34 mouse cellular contexts compared by ENCODE assay signal in the genomic region with DNA sequence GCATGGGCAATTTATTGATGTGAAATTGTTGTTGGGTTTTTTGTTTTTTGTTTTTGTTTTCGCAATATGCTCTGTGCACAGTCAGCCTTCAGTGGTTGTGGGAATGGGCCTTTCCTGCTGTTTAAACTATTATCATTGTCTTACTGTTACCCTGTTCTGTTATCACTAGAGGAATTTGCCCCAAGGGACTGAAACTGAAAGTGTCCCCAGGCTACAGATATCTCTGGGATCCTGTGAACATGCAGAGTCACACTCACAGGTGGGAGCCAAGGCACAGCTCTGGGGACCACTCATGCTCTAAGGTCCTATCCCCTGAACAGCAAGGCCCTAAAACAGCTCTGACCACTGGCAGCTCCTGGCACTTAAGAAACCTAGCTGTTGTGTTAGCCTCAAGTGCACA. TPM values are rescaled to one million over a fixed set of nuclear protein-coding genes. Genes with fewer than 3 reads are reported as not detected.
DNase-seq lines count a peak whose midpoint lies in the region; ATAC-seq and TF ChIP-seq lines count a peak whose summit lies in the region.
"Had no signal": no experiment of that assay in that cellular context is flagged by ENCODE, and none has a peak within 500 bp of the region (broad histone marks: within the 10 kb centered on the region; RNA-seq: fewer than 3 reads in every experiment).

No protein-coding gene starts in this region.

- 91% methylated on average over 1 of the region's 1 CpGs for WGBS in forebrain, embryonic 10.5 days
- 96% methylated on average over 1 of the region's 1 CpGs for WGBS in forebrain, embryonic 11.5 days
- WGBS in liver, adult 2 months, result 22% methylated on average over 1 of the region's 1 CpGs
- WGBS in liver, embryonic 11.5 days, result 88% methylated on average over 1 of the region's 1 CpGs
- WGBS in intestine, embryonic 15.5 days, result 100% methylated on average over 1 of the region's 1 CpGs
- 33% methylated on average over 1 of the region's 1 CpGs for WGBS in small intestine, adult 2 months

- no peak for TF ChIP-seq CTCF in liver, adult 2 months (IDR thresholded peaks at IDR 0.05; ENCODE audit: low read depth, low read length)
- TF ChIP-seq CTCF in small intestine, adult 2 months (IDR thresholded peaks at IDR 0.05; ENCODE audit: extremely low read depth, insufficient read length, insufficient replicate concordance, low read depth, low read length), result no peak

- H3K36me3 ChIP-seq in forebrain, embryonic 10.5 days (replicated peaks), result no peaks in the 10 kb centered on the region
- no peaks in the 10 kb centered on the region for H3K36me3 ChIP-seq in forebrain, embryonic 11.5 days (ENCODE audit: control insufficient read depth, insufficient read depth, low read length)
- peaks cover 20% of the 10 kb centered on the region for H3K36me3 ChIP-seq in liver, adult 2 months (ENCODE audit: control insufficient read depth, insufficient read depth, low read length)
- no peaks in the 10 kb centered on the region for H3K36me3 ChIP-seq in liver, embryonic 11.5 days (ENCODE audit: control insufficient read depth, insufficient read depth, low read length)
- H3K36me3 ChIP-seq in intestine, embryonic 15.5 days, result no peaks in the 10 kb centered on the region
- H3K36me3 ChIP-seq in small intestine, adult 2 months (ENCODE audit: control insufficient read depth, insufficient read depth, low read length), result no peaks in the 10 kb centered on the region
- H3K36me3 ChIP-seq: embryonic facial prominence, embryonic 10.5 days; embryonic facial prominence, embryonic 13.5 days; heart, embryonic 12.5 days; heart, embryonic 15.5 days; hindbrain, embryonic 10.5 days; hindbrain, embryonic 13.5 days had no signal

- DNase-seq in forebrain, embryonic 10.5 days (ENCODE audit: extremely low spot score, low spot score), result peak; percentile 7
- DNase-seq in forebrain, embryonic 11.5 days (ENCODE audit: low spot score), result no peak
- DNase-seq in liver, adult 2 months (ENCODE audit: extremely low read depth, low read depth, low spot score), result peak; percentile 81
- DNase-seq in liver, embryonic 11.5 days (ENCODE audit: low spot score), result no peak
- DNase-seq in urinary bladder, postnatal 25 days (ENCODE audit: low spot score), result no peak
- DNase-seq: adrenal gland, adult 8-10 months; adrenal gland, postnatal 25 days; cerebellum, adult 11-12 months; cerebellum, adult 8-10 months; cerebellum, postnatal 10 days; cerebellum, postnatal 36 days; embryo, embryonic 11 days; forebrain, postnatal 0 days; gastrocnemius, adult 2 months; gastrocnemius, postnatal 14 days; heart, adult 11 months; heart, postnatal 10 days; heart, postnatal 36 days had no signal

- H3K79me2 ChIP-seq in liver, adult 2 months (ENCODE audit: control insufficient read depth, insufficient read depth, low read length), result no peaks in the 10 kb centered on the region

- H3K9me3 ChIP-seq in forebrain, embryonic 10.5 days, result no peaks in the 10 kb centered on the region
- H3K9me3 ChIP-seq in forebrain, embryonic 11.5 days (ENCODE audit: control insufficient read depth, low read length), result no peaks in the 10 kb centered on the region
- no peaks in the 10 kb centered on the region for H3K9me3 ChIP-seq in liver, embryonic 11.5 days (ENCODE audit: control insufficient read depth, low read length)
- H3K9me3 ChIP-seq in intestine, embryonic 15.5 days, result no peaks in the 10 kb centered on the region
- H3K9me3 ChIP-seq: embryonic facial prominence, embryonic 10.5 days; embryonic facial prominence, embryonic 13.5 days; heart, embryonic 12.5 days; heart, embryonic 15.5 days; hindbrain, embryonic 10.5 days; hindbrain, embryonic 13.5 days had no signal

- no peak for TF ChIP-seq POLR2A in liver, adult 2 months (IDR thresholded peaks at IDR 0.05; ENCODE audit: extremely low read depth, insufficient read depth, low read length)
- no peak for TF ChIP-seq POLR2A in small intestine, adult 2 months (IDR thresholded peaks at IDR 0.05; ENCODE audit: low read depth, low read length)

- no peak for ATAC-seq in forebrain, embryonic 11.5 days (replicated peaks; ENCODE audit: low FRiP score)
- ATAC-seq in liver, embryonic 11.5 days (replicated peaks; ENCODE audit: low FRiP score), result no peak
- ATAC-seq in intestine, embryonic 15.5 days, result peak; percentile 77
- ATAC-seq: activated CD4-positive, CD25-positive, alpha-beta regulatory T cell, adult 4 months; forebrain, embryonic 14.5 days; forebrain, postnatal 0 days had no signal

- H3K27me3 ChIP-seq in forebrain, embryonic 10.5 days (ENCODE audit: poor library complexity, severe bottlenecking), result 0 out of 2 replicates have a peak, but pooled peaks cover 5% of the 10 kb centered on the region
- no peaks in the 10 kb centered on the region for H3K27me3 ChIP-seq in forebrain, embryonic 11.5 days (ENCODE audit: control insufficient read depth, insufficient read depth, low read length)
- no peaks in the 10 kb centered on the region for H3K27me3 ChIP-seq in liver, adult 2 months (ENCODE audit: control insufficient read depth, insufficient read depth, low read length)
- no peaks in the 10 kb centered on the region for H3K27me3 ChIP-seq in liver, embryonic 11.5 days (replicated peaks; ENCODE audit: control insufficient read depth, insufficient read depth, low read length)
- H3K27me3 ChIP-seq in intestine, embryonic 15.5 days (replicated peaks), result no peaks in the 10 kb centered on the region
- no peaks in the 10 kb centered on the region for H3K27me3 ChIP-seq in small intestine, adult 2 months (ENCODE audit: control insufficient read depth, insufficient read depth, low read length)
- H3K27me3 ChIP-seq: heart, embryonic 15.5 days; hindbrain, embryonic 13.5 days had no signal

- no peak overlapping the region for H3K4me3 ChIP-seq in forebrain, embryonic 10.5 days
- H3K4me3 ChIP-seq in forebrain, embryonic 11.5 days (ENCODE audit: low read depth, low read length), result no peak overlapping the region
- H3K4me3 ChIP-seq in liver, adult 2 months (ENCODE audit: insufficient read depth, low read depth, low read length), result peak overlapping the region; percentile 30
- H3K4me3 ChIP-seq in liver, embryonic 11.5 days (ENCODE audit: low read depth, low read length), result no peak overlapping the region
- no peak overlapping the region for H3K4me3 ChIP-seq in intestine, embryonic 15.5 days (replicated peaks)
- H3K4me3 ChIP-seq in small intestine, adult 2 months (ENCODE audit: low read depth, low read length), result 0 out of 2 replicates have a peak overlapping the region, but pooled peaks have one; percentile 32
- H3K4me3 ChIP-seq: embryonic facial prominence, embryonic 10.5 days; embryonic facial prominence, embryonic 13.5 days; erythroblast, embryonic 14.5 days; gastrocnemius, adult 2 months; heart, embryonic 12.5 days; heart, embryonic 15.5 days; hindbrain, embryonic 10.5 days; hindbrain, embryonic 13.5 days had no signal

- no peak overlapping the region for H3K4me2 ChIP-seq in forebrain, embryonic 11.5 days (ENCODE audit: low read depth, low read length, severe bottlenecking)
- H3K4me2 ChIP-seq in liver, embryonic 11.5 days, result no peak overlapping the region
- H3K4me2 ChIP-seq in intestine, embryonic 15.5 days (replicated peaks), result no peak overlapping the region
- H3K4me2 ChIP-seq: embryonic facial prominence, embryonic 13.5 days; heart, embryonic 12.5 days; heart, embryonic 15.5 days; hindbrain, embryonic 13.5 days had no signal

- no peak overlapping the region for H3K9ac ChIP-seq in forebrain, embryonic 11.5 days (ENCODE audit: low read length)
- peak overlapping the region; percentile 73 for H3K9ac ChIP-seq in liver, adult 2 months (ENCODE audit: low read depth, low read length)
- H3K9ac ChIP-seq in liver, embryonic 11.5 days (ENCODE audit: low read depth, low read length), result no peak overlapping the region
- H3K9ac ChIP-seq in intestine, embryonic 15.5 days, result no peak overlapping the region
- H3K9ac ChIP-seq: embryonic facial prominence, embryonic 13.5 days; forebrain, postnatal 0 days; heart, embryonic 12.5 days; heart, embryonic 15.5 days; hindbrain, embryonic 13.5 days had no signal

- no peak overlapping the region for H3K27ac ChIP-seq in forebrain, embryonic 10.5 days
- H3K27ac ChIP-seq in forebrain, embryonic 11.5 days (ENCODE audit: low read depth, low read length), result no peak overlapping the region
- peak overlapping the region; percentile 89 for H3K27ac ChIP-seq in liver, adult 2 months (replicated peaks; ENCODE audit: insufficient read depth, low read depth, low read length)
- no peak overlapping the region for H3K27ac ChIP-seq in liver, embryonic 11.5 days (ENCODE audit: low read depth, low read length)
- no peak overlapping the region for H3K27ac ChIP-seq in intestine, embryonic 15.5 days
- H3K27ac ChIP-seq in small intestine, adult 2 months (ENCODE audit: insufficient read depth, low read depth, low read length), result peak overlapping the region; percentile 100
- H3K27ac ChIP-seq: embryonic facial prominence, embryonic 10.5 days; embryonic facial prominence, embryonic 13.5 days; gastrocnemius, adult 2 months; heart, embryonic 15.5 days; hindbrain, embryonic 10.5 days; hindbrain, embryonic 13.5 days had no signal

- H3K4me1 ChIP-seq in forebrain, embryonic 10.5 days, result peaks cover 10% of the 10 kb centered on the region
- no peaks in the 10 kb centered on the region; the same call in 1 of the 2 replicates for H3K4me1 ChIP-seq in forebrain, embryonic 11.5 days (replicated peaks; ENCODE audit: control insufficient read depth, insufficient read depth, low read length)
- H3K4me1 ChIP-seq in liver, adult 2 months (ENCODE audit: control insufficient read depth, insufficient read depth, low read length), result peaks cover 32% of the 10 kb centered on the region
- no peaks in the 10 kb centered on the region for H3K4me1 ChIP-seq in liver, embryonic 11.5 days (replicated peaks; ENCODE audit: control insufficient read depth, insufficient read depth, low read length)
- H3K4me1 ChIP-seq in intestine, embryonic 15.5 days (replicated peaks), result 0 out of 2 replicates have a peak, but pooled peaks cover 3% of the 10 kb centered on the region
- peaks cover 38% of the 10 kb centered on the region; the same call in 1 of the 2 replicates for H3K4me1 ChIP-seq in small intestine, adult 2 months (ENCODE audit: control insufficient read depth, insufficient read depth, insufficient read length, low read length)
- H3K4me1 ChIP-seq: embryonic facial prominence, embryonic 13.5 days; heart, embryonic 12.5 days; heart, embryonic 15.5 days; hindbrain, embryonic 10.5 days had no signal

RNA-seq across cellular contexts. Expression of a gene that starts 3.8 kb away (rescaled TPM):
- polyA plus RNA-seq in forebrain, embryonic 10.5 days (2016; fragmentation: Nextera tagmentation; extraction: Ambion mirVana), result not detected in 2 replicates
- polyA plus RNA-seq in forebrain, embryonic 11.5 days (2014; fragmentation: Nextera tagmentation; extraction: Ambion mirVana), result not detected in 2 replicates
- 5.7 and 11.6 TPM in 2 replicates for total RNA-seq in liver, adult 2 months (2014; rRNA removed)
- 1.3 and 2.0 TPM in 2 replicates for polyA plus RNA-seq in liver, adult 2 months (2012; rRNA removed)
- not detected in 2 replicates for polyA plus RNA-seq in liver, embryonic 11.5 days (2014; fragmentation: Nextera tagmentation; extraction: Ambion mirVana)
- not detected in 2 replicates for polyA plus RNA-seq in intestine, embryonic 15.5 days (2015; fragmentation: Nextera tagmentation; extraction: Ambion mirVana)
- polyA plus RNA-seq in small intestine, adult 2 months (2012; rRNA removed), result not detected in 2 replicates
- total RNA-seq: adrenal gland, postnatal 25 days; ES-E14; forebrain, postnatal 0 days; gastrocnemius, adult 2 months; gastrocnemius, postnatal 14 days; gastrocnemius, postnatal 4 days; heart, postnatal 10 days; heart, postnatal 36 days had no signal
- polyA plus RNA-seq: activated CD4-positive, CD25-positive, alpha-beta regulatory T cell, adult 4 months; cortical plate, adult 2 months; embryonic facial prominence, embryonic 10.5 days; embryonic facial prominence, embryonic 13.5 days; erythroblast, embryonic 14.5 days; frontal cortex, adult 2 months; heart, embryonic 12.5 days; heart, embryonic 15.5 days; hindbrain, embryonic 10.5 days had no signal

RNA-seq across cellular contexts. Expression of a gene that starts 7.9 kb away (rescaled TPM):
- not detected in 2 replicates for polyA plus RNA-seq in forebrain, embryonic 10.5 days (2016; fragmentation: Nextera tagmentation; extraction: Ambion mirVana)
- polyA plus RNA-seq in forebrain, embryonic 11.5 days (2014; fragmentation: Nextera tagmentation; extraction: Ambion mirVana), result not detected in 2 replicates
- total RNA-seq in liver, adult 2 months (2014; rRNA removed), result 104 and 109 TPM in 2 replicates
- 86.9 and 127 TPM in 2 replicates for polyA plus RNA-seq in liver, adult 2 months (2012; rRNA removed)
- not detected in 2 replicates for polyA plus RNA-seq in liver, embryonic 11.5 days (2014; fragmentation: Nextera tagmentation; extraction: Ambion mirVana)
- not detected in 2 replicates for polyA plus RNA-seq in intestine, embryonic 15.5 days (2015; fragmentation: Nextera tagmentation; extraction: Ambion mirVana)
- polyA plus RNA-seq in small intestine, adult 2 months (2012; rRNA removed), result 1.0 and 2.7 TPM in 2 replicates
- total RNA-seq: ES-E14; forebrain, postnatal 0 days; gastrocnemius, postnatal 14 days had no signal
- polyA plus RNA-seq: activated CD4-positive, CD25-positive, alpha-beta regulatory T cell, adult 4 months; brain, embryonic 14.5 days; embryonic facial prominence, embryonic 10.5 days; embryonic facial prominence, embryonic 13.5 days; erythroblast, embryonic 14.5 days; forebrain, embryonic 14.5 days; forebrain, postnatal 0 days; heart, embryonic 12.5 days; heart, embryonic 15.5 days; hindbrain, embryonic 10.5 days; hindbrain, embryonic 13.5 days had no signal

RNA-seq across cellular contexts. Expression of a gene that starts 27.0 kb away (rescaled TPM):
- polyA plus RNA-seq in forebrain, embryonic 10.5 days (2016; fragmentation: Nextera tagmentation; extraction: Ambion mirVana), result not detected in 2 replicates
- not detected in 2 replicates for polyA plus RNA-seq in forebrain, embryonic 11.5 days (2014; fragmentation: Nextera tagmentation; extraction: Ambion mirVana)
- 2.3 and 8.3 TPM in 2 replicates for total RNA-seq in liver, adult 2 months (2014; rRNA removed)
- polyA plus RNA-seq in liver, adult 2 months (2012; rRNA removed), result 1.2 TPM in 2 replicates
- not detected in 2 replicates for polyA plus RNA-seq in liver, embryonic 11.5 days (2014; fragmentation: Nextera tagmentation; extraction: Ambion mirVana)
- not detected in 2 replicates for polyA plus RNA-seq in intestine, embryonic 15.5 days (2015; fragmentation: Nextera tagmentation; extraction: Ambion mirVana)
- polyA plus RNA-seq in small intestine, adult 2 months (2012; rRNA removed), result not detected in 2 replicates
- total RNA-seq: adrenal gland, adult 8-10 months; adrenal gland, postnatal 25 days; ES-E14; gastrocnemius, adult 2 months; gastrocnemius, postnatal 14 days; gastrocnemius, postnatal 4 days; heart, postnatal 10 days; heart, postnatal 36 days had no signal
- polyA plus RNA-seq: brain, embryonic 14.5 days; cortical plate, adult 2 months; embryonic facial prominence, embryonic 10.5 days; embryonic facial prominence, embryonic 13.5 days; erythroblast, embryonic 14.5 days; forebrain, embryonic 14.5 days; forebrain, postnatal 0 days; frontal cortex, adult 2 months; heart, embryonic 12.5 days; heart, embryonic 15.5 days; hindbrain, embryonic 10.5 days; hindbrain, embryonic 13.5 days had no signal

RNA-seq across cellular contexts. Expression of a gene that starts 48.1 kb away (rescaled TPM):
- not detected in 2 replicates for polyA plus RNA-seq in forebrain, embryonic 10.5 days (2016; fragmentation: Nextera tagmentation; extraction: Ambion mirVana)
- not detected in 2 replicates for polyA plus RNA-seq in forebrain, embryonic 11.5 days (2014; fragmentation: Nextera tagmentation; extraction: Ambion mirVana)
- under 0.01 and 0.27 TPM in 2 replicates for total RNA-seq in liver, adult 2 months (2014; rRNA removed)
- polyA plus RNA-seq in liver, adult 2 months (2012; rRNA removed), result 0.11 and 0.17 TPM in 2 replicates
- polyA plus RNA-seq in liver, embryonic 11.5 days (2014; fragmentation: Nextera tagmentation; extraction: Ambion mirVana), result not detected in 2 replicates
- polyA plus RNA-seq in intestine, embryonic 15.5 days (2015; fragmentation: Nextera tagmentation; extraction: Ambion mirVana), result not detected in 2 replicates
- polyA plus RNA-seq in small intestine, adult 2 months (2012; rRNA removed), result 0.19 TPM in 1 of 2 replicates, not detected in the other
- total RNA-seq: adrenal gland, adult 8-10 months; adrenal gland, postnatal 25 days; ES-E14; forebrain, postnatal 0 days; gastrocnemius, adult 2 months; gastrocnemius, postnatal 14 days; gastrocnemius, postnatal 4 days; heart, postnatal 10 days; heart, postnatal 36 days had no signal
- polyA plus RNA-seq: activated CD4-positive, CD25-positive, alpha-beta regulatory T cell, adult 4 months; brain, embryonic 14.5 days; cortical plate, adult 2 months; embryonic facial prominence, embryonic 10.5 days; embryonic facial prominence, embryonic 13.5 days; erythroblast, embryonic 14.5 days; forebrain, embryonic 14.5 days; forebrain, postnatal 0 days; frontal cortex, adult 2 months; heart, embryonic 12.5 days; heart, embryonic 15.5 days; hindbrain, embryonic 10.5 days; hindbrain, embryonic 13.5 days had no signal

Comparison
In these comparisons a context has a peak if more than half of its experiments do, and no peak if none do; other contexts are left out.
1. DNase-seq: peak in forebrain, embryonic 10.5 days (single experiment) and liver, adult 2 months (single experiment); none in forebrain, embryonic 11.5 days (single experiment), liver, embryonic 11.5 days (single experiment) and urinary bladder, postnatal 25 days (single experiment).
2. H3K27ac ChIP-seq: peak in liver, adult 2 months (single experiment) and small intestine, adult 2 months (single experiment); none in forebrain, embryonic 10.5 days (single experiment), forebrain, embryonic 11.5 days (single experiment), liver, embryonic 11.5 days (single experiment) and intestine, embryonic 15.5 days (single experiment).
3. H3K4me3 ChIP-seq: peak in liver, adult 2 months (single experiment) and small intestine, adult 2 months (single experiment); none in forebrain, embryonic 10.5 days (single experiment), forebrain, embryonic 11.5 days (single experiment), liver, embryonic 11.5 days (single experiment) and intestine, embryonic 15.5 days (single experiment).
4. RNA of a gene that starts 7.9 kb away (polyA plus RNA-seq): 86.9 to 127 TPM in liver, adult 2 months; 1.0 to 2.7 TPM in small intestine, adult 2 months, not detected in intestine, embryonic 15.5 days, not detected in forebrain, embryonic 10.5 days, not detected in forebrain, embryonic 11.5 days and not detected in liver, embryonic 11.5 days; every median in the first group is over 10 times any median in the second.